Comparison of ENCODE assay signal across 23 mouse cellular contexts in genomic region chr8:126082827-126083226, GRCm38 (mm10).
"Had no signal": no experiment of that assay in that cellular context is flagged by ENCODE, and none has a peak within 500 bp of the region (broad histone marks: within the 10 kb centered on the region; RNA-seq: fewer than 3 reads in every experiment).

No protein-coding gene starts in this region.

- H3K9me3 ChIP-seq: heart, embryonic 13.5 days; heart, embryonic 15.5 days; hindbrain, embryonic 13.5 days; hindbrain, embryonic 15.5 days; limb, embryonic 13.5 days; limb, embryonic 15.5 days; liver, embryonic 12.5 days had no signal

- H3K9ac ChIP-seq: forebrain, postnatal 0 days; heart, embryonic 13.5 days; heart, embryonic 15.5 days; hindbrain, embryonic 13.5 days; hindbrain, embryonic 15.5 days; limb, embryonic 13.5 days; limb, embryonic 15.5 days; liver, embryonic 12.5 days had no signal

- H3K27me3 ChIP-seq: heart, embryonic 13.5 days; heart, embryonic 15.5 days; hindbrain, embryonic 15.5 days; limb, embryonic 13.5 days; limb, embryonic 15.5 days; liver, embryonic 12.5 days had no signal

- H3K27ac ChIP-seq: heart, embryonic 13.5 days; heart, embryonic 15.5 days; hindbrain, embryonic 13.5 days; hindbrain, embryonic 15.5 days; hindbrain, postnatal 0 days; limb, embryonic 13.5 days; limb, embryonic 15.5 days; liver, embryonic 12.5 days had no signal

- H3K4me2 ChIP-seq: heart, embryonic 11.5 days; heart, embryonic 13.5 days; heart, embryonic 15.5 days; hindbrain, embryonic 13.5 days; hindbrain, embryonic 15.5 days; limb, embryonic 13.5 days; limb, embryonic 15.5 days; liver, embryonic 12.5 days had no signal

- DNase-seq: forebrain, postnatal 0 days; gastrocnemius, postnatal 14 days; gastrocnemius, postnatal 36 days; heart, adult 18-20 months; heart, postnatal 14 days; heart, postnatal 36 days; kidney, adult 11 months; kidney, adult 8-10 months; kidney, postnatal 10 days; kidney, postnatal 25 days; layer of hippocampus, adult 9-11 months; layer of hippocampus, postnatal 36 days; left cerebral cortex, postnatal 4 days had no signal

- H3K4me3 ChIP-seq: heart, embryonic 13.5 days; heart, embryonic 15.5 days; hindbrain, embryonic 13.5 days; hindbrain, embryonic 15.5 days; limb, embryonic 13.5 days; limb, embryonic 15.5 days; liver, embryonic 12.5 days had no signal

- H3K4me1 ChIP-seq: heart, embryonic 13.5 days; heart, embryonic 15.5 days; limb, embryonic 13.5 days; limb, embryonic 15.5 days; liver, embryonic 12.5 days had no signal

- ATAC-seq: forebrain, postnatal 0 days; hindbrain, postnatal 0 days; intestine, embryonic 16.5 days; liver, embryonic 12.5 days had no signal

- H3K36me3 ChIP-seq: heart, embryonic 13.5 days; heart, embryonic 15.5 days; hindbrain, embryonic 13.5 days; hindbrain, embryonic 15.5 days; limb, embryonic 13.5 days; limb, embryonic 15.5 days; liver, embryonic 12.5 days had no signal
